Mouse (Mus musculus) olfactory bulb, adult 2 months (tissue): Measurements from ENCODE around the gene Lama5. TPM values are rescaled to one million over a fixed set of nuclear protein-coding genes. Genes with fewer than 3 reads are reported as not detected.

Source experiments
- H3K27ac ChIP-seq: fragments of 200-500 bp; 2 replicates; pipeline ENCODE4 v1.5.1; 2012; ENCODE audit warnings: low read depth, low read length; ENCODE audit not compliant: insufficient read depth
- H3K4me1 ChIP-seq: fragments of 200-500 bp; 2 replicates; pipeline ENCODE4 v1.6.1; 2012; ENCODE audit warnings: low read length; ENCODE audit not compliant: control insufficient read depth, insufficient read depth
- H3K4me3 ChIP-seq: fragments of 200-500 bp; 2 replicates; pipeline ENCODE4 v1.5.1; 2012; ENCODE audit warnings: mild to moderate bottlenecking, low read depth, low read length, moderate library complexity; ENCODE audit not compliant: insufficient read depth
- CTCF ChIP-seq: fragments of 200-500 bp; IDR thresholded peaks from 2 replicates; pipeline ENCODE4 v1.5.1; 2012; ENCODE audit warnings: low read depth, mild to moderate bottlenecking, low read length, moderate library complexity; ENCODE audit not compliant: insufficient read depth
- POLR2A ChIP-seq: fragments of 200-500 bp; IDR thresholded peaks from 2 replicates; pipeline ENCODE4 v1.6.1; 2012; ENCODE audit warnings: mild to moderate bottlenecking, low read depth, low read length, moderate library complexity; ENCODE audit not compliant: insufficient read depth
- WGBS: fragments of 180-500 bp; shearing (Covaris S2); methylation state at CpG from one replicate; pipeline ENCODE4 v1.1.7; 2018; 5-methylcytosine and 5-hydroxymethylcytosine counted together
- polyA plus RNA-seq: library from polyadenylated mRNA; stranded (reverse); fragments of >200 nt; gene quantifications from 2 replicates; pipeline ENCODE4 v1.2.4, GENCODE M21; 2012; ENCODE audit warnings: low replicate concordance; ENCODE audit not compliant: missing spikeins, insufficient read depth, insufficient read length

Lama5 gene
- polyA plus RNA-seq, 1 experiment: not detected

GRCm38 (mm10) chr2:180208976-180209375, 16.7 kb downstream of the Lama5 start:
- 94% methylated on average over 1 of the region's 1 CpGs for WGBS
- Histone ChIP-seq H3K27ac (no peak overlapping the region), H3K4me3 (no peak overlapping the region), H3K4me1 (peaks cover 32% of the 10 kb centered on the region)
- no peak for TF ChIP-seq POLR2A
- TF ChIP-seq CTCF: no peak

GRCm38 (mm10) chr2:180207840-180208239, 17.8 kb downstream of the Lama5 start:
- TF ChIP-seq POLR2A (no peak), CTCF (no peak)
- peaks cover 33% of the 10 kb centered on the region for H3K4me1 ChIP-seq
- H3K4me3 ChIP-seq: no peak overlapping the region
- 54% methylated on average over 7 of the region's 7 CpGs for WGBS
- H3K27ac ChIP-seq: no peak overlapping the region

GRCm38 (mm10) chr2:180205956-180206280, 19.7 kb downstream of the Lama5 start:
- Histone ChIP-seq H3K4me1 (peaks cover 44% of the 10 kb centered on the region), H3K27ac (peak overlapping the region; percentile 18; the same call in 1 of the 2 replicates), H3K4me3 (no peak overlapping the region)
- WGBS: 51% methylated on average over 2 of the region's 2 CpGs
- no peak for TF ChIP-seq CTCF
- no peak for TF ChIP-seq POLR2A

- 69% methylated on average over 12 of the region's 12 CpGs for WGBS
- TF ChIP-seq CTCF (no peak), POLR2A (no peak)
- Histone ChIP-seq H3K27ac (peak overlapping the region; percentile 18; the same call in 1 of the 2 replicates), H3K4me3 (no peak overlapping the region), H3K4me1 (peaks cover 44% of the 10 kb centered on the region)
Measured at GRCm38 (mm10) chr2:180205083-180205955, 20.3 kb downstream of the Lama5 start.

- Histone ChIP-seq H3K27ac (no peak overlapping the region), H3K4me1 (peaks cover 44% of the 10 kb centered on the region), H3K4me3 (no peak overlapping the region)
- TF ChIP-seq CTCF (no peak), POLR2A (no peak)
- 96% methylated on average over 9 of the region's 9 CpGs for WGBS
Measured at GRCm38 (mm10) chr2:180204501-180204900, 21.2 kb downstream of the Lama5 start.

GRCm38 (mm10) chr2:180202805-180203204, 22.9 kb downstream of the Lama5 start:
- Histone ChIP-seq H3K4me3 (no peak overlapping the region), H3K4me1 (peaks cover 37% of the 10 kb centered on the region), H3K27ac (no peak overlapping the region)
- no peak for TF ChIP-seq POLR2A
- TF ChIP-seq CTCF: no peak
- 81% methylated on average over 10 of the region's 10 CpGs for WGBS

GRCm38 (mm10) chr2:180202263-180202662, 23.4 kb downstream of the Lama5 start:
- no peak for TF ChIP-seq POLR2A
- no peak for TF ChIP-seq CTCF
- WGBS: 94% methylated on average over 14 of the region's 14 CpGs
- Histone ChIP-seq H3K27ac (no peak overlapping the region), H3K4me3 (no peak overlapping the region), H3K4me1 (peaks cover 35% of the 10 kb centered on the region)

- H3K27ac ChIP-seq: no peak overlapping the region
- TF ChIP-seq POLR2A (no peak), CTCF (no peak)
- H3K4me1 ChIP-seq: peaks cover 28% of the 10 kb centered on the region
- WGBS: 82% methylated on average over 9 of the region's 9 CpGs
- H3K4me3 ChIP-seq: no peak overlapping the region
Measured at GRCm38 (mm10) chr2:180201303-180201702, 24.4 kb downstream of the Lama5 start.

GRCm38 (mm10) chr2:180200681-180201080, 25.0 kb downstream of the Lama5 start:
- 55% methylated on average over 11 of the region's 11 CpGs for WGBS
- Histone ChIP-seq H3K27ac (no peak overlapping the region), H3K4me1 (peaks cover 21% of the 10 kb centered on the region), H3K4me3 (no peak overlapping the region)
- no peak for TF ChIP-seq POLR2A
- no peak for TF ChIP-seq CTCF
